Mouse (Mus musculus) forebrain, embryonic 13.5 days (tissue): ENCODE results near the gene Cep63. TPM values are rescaled to one million over a fixed set of nuclear protein-coding genes. Genes with fewer than 3 reads are reported as not detected.
A peak's percentile ranks its signal among the peaks of the same experiment; 100 is the strongest.

Experiments used
- ATAC-seq: fragments of 200-750 bp; cut with Nextera tagmentation; 2 replicates; pipeline ENCODE4 v1.8.0; 2017
- H3K27ac ChIP-seq: fragments of 300-500 bp; sonication (generic); 2 replicates; pipeline ENCODE4 v1.5.1; 2015; ENCODE audit warnings: inconsistent platforms, mild to moderate bottlenecking, moderate library complexity
- H3K27me3 ChIP-seq: fragments of 300-500 bp; sonication (generic); 2 replicates; pipeline ENCODE4 v1.6.1; 2015; ENCODE audit warnings: mild to moderate bottlenecking, inconsistent platforms
- H3K36me3 ChIP-seq: fragments of 300-500 bp; sonication (generic); 2 replicates; pipeline ENCODE4 v1.6.1; 2015; ENCODE audit warnings: mild to moderate bottlenecking, inconsistent platforms; ENCODE audit not compliant: poor library complexity, severe bottlenecking
- H3K4me1 ChIP-seq: fragments of 300-500 bp; sonication (generic); 2 replicates; pipeline ENCODE4 v1.6.1; 2015; ENCODE audit warnings: inconsistent platforms
- H3K4me2 ChIP-seq: fragments of 300-500 bp; sonication (generic); 2 replicates; pipeline ENCODE4 v1.6.1; 2015; ENCODE audit warnings: inconsistent platforms, mild to moderate bottlenecking, moderate library complexity
- H3K4me3 ChIP-seq: fragments of 300-500 bp; sonication (generic); 2 replicates; pipeline ENCODE4 v1.5.1; 2015; ENCODE audit warnings: mild to moderate bottlenecking, inconsistent platforms
- H3K9ac ChIP-seq: fragments of 300-500 bp; sonication (generic); 2 replicates; pipeline ENCODE4 v1.6.1; 2015; ENCODE audit warnings: mild to moderate bottlenecking, inconsistent platforms
- H3K9me3 ChIP-seq: fragments of 300-500 bp; sonication (generic); replicated peaks from 2 replicates; pipeline ENCODE4 v1.6.1; 2016; ENCODE audit warnings: inconsistent platforms
- WGBS: fragments of 180-500 bp; shearing (Covaris S2); methylation state at CpG from one replicate; pipeline ENCODE4 v1.1.7; 2015; 5-methylcytosine and 5-hydroxymethylcytosine counted together
- polyA plus RNA-seq: library from polyadenylated mRNA; unstranded; fragments of >200 nt; fragmentation: Nextera tagmentation; extraction: Ambion mirVana; gene quantifications from 2 replicates; pipeline ENCODE4 v1.2.1, GENCODE M21; 2015

Gene Cep63
- polyA plus RNA-seq, 1 experiment from 2014 or later: 55.4 TPM

GRCm38 (mm10) chr9:102627442-102627841 lies 1.1 kb upstream of the Cep63 start:
- WGBS: 85% methylated on average over 7 of the region's 7 CpGs
- peaks cover 20% of the 10 kb centered on the region for H3K4me1 ChIP-seq
- H3K9me3 ChIP-seq: no peaks in the 10 kb centered on the region
- no peaks in the 10 kb centered on the region for H3K27me3 ChIP-seq
- H3K27ac ChIP-seq: 0 out of 2 replicates have a peak overlapping the region, but pooled peaks have one; percentile 98
- H3K4me2 ChIP-seq: peak overlapping the region; percentile 76
- ATAC-seq: no peak
- H3K4me3 ChIP-seq: peak overlapping the region; percentile 84
- peak overlapping the region; percentile 97 for H3K9ac ChIP-seq
- peaks cover 25% of the 10 kb centered on the region for H3K36me3 ChIP-seq

- H3K27ac ChIP-seq: peak overlapping the region; percentile 98
- peaks cover 20% of the 10 kb centered on the region for H3K4me1 ChIP-seq
- peak overlapping the region; percentile 97 for H3K9ac ChIP-seq
- H3K4me3 ChIP-seq: peak overlapping the region; percentile 84
- peak overlapping the region; percentile 76 for H3K4me2 ChIP-seq
- H3K9me3 ChIP-seq: no peaks in the 10 kb centered on the region
- ATAC-seq: no peak
- 1% methylated on average over 9 of the region's 9 CpGs for WGBS
- no peaks in the 10 kb centered on the region for H3K27me3 ChIP-seq
- H3K36me3 ChIP-seq: peaks cover 20% of the 10 kb centered on the region
These were observed 498 bp upstream of the Cep63 start for GRCm38 (mm10) chr9:102626839-102627225.

- Histone ChIP-seq H3K36me3 (peaks cover 8% of the 10 kb centered on the region; the same call in 1 of the 2 replicates), H3K27me3 (no peaks in the 10 kb centered on the region), H3K9me3 (no peaks in the 10 kb centered on the region), H3K9ac (peak overlapping the region; percentile 97), H3K27ac (peak overlapping the region; percentile 98), H3K4me3 (peak overlapping the region; percentile 84), H3K4me2 (peak overlapping the region; percentile 76), H3K4me1 (peaks cover 20% of the 10 kb centered on the region)
- 2% methylated on average over 26 of the region's 27 CpGs for WGBS
- ATAC-seq: no peak; the same call in 1 of the 2 replicates
These were observed 842 bp downstream of the Cep63 start for GRCm38 (mm10) chr9:102625401-102625982.

- no peak overlapping the region for H3K9ac ChIP-seq
- ATAC-seq: no peak
- no peak overlapping the region for H3K4me3 ChIP-seq
- H3K36me3 ChIP-seq: peaks cover 2% of the 10 kb centered on the region; the same call in 1 of the 2 replicates
- H3K27me3 ChIP-seq: no peaks in the 10 kb centered on the region
- WGBS: 90% methylated on average over 7 of the region's 7 CpGs
- no peaks in the 10 kb centered on the region for H3K9me3 ChIP-seq
- no peak overlapping the region for H3K4me2 ChIP-seq
- no peak overlapping the region for H3K27ac ChIP-seq
- H3K4me1 ChIP-seq: peaks cover 20% of the 10 kb centered on the region
These were observed 2.8 kb downstream of the Cep63 start for GRCm38 (mm10) chr9:102623581-102623980.

GRCm38 (mm10) chr9:102622876-102623275 lies 3.5 kb downstream of the Cep63 start:
- no peak for ATAC-seq

GRCm38 (mm10) chr9:102622192-102622857 lies 4.0 kb downstream of the Cep63 start:
- Histone ChIP-seq H3K27me3 (no peaks in the 10 kb centered on the region), H3K9me3 (no peaks in the 10 kb centered on the region), H3K27ac (no peak overlapping the region), H3K4me1 (peaks cover 14% of the 10 kb centered on the region), H3K9ac (no peak overlapping the region), H3K36me3 (peaks cover 11% of the 10 kb centered on the region), H3K4me3 (no peak overlapping the region), H3K4me2 (no peak overlapping the region)
- ATAC-seq: no peak
- 38% methylated on average over 5 of the region's 5 CpGs for WGBS

More at GRCm38 (mm10) chr9:102622876-102623275, 3.5 kb downstream of the Cep63 start:
- Histone ChIP-seq H3K4me3 (no peak overlapping the region), H3K9me3 (no peaks in the 10 kb centered on the region), H3K4me2 (no peak overlapping the region), H3K4me1 (peaks cover 20% of the 10 kb centered on the region), H3K27ac (no peak overlapping the region), H3K27me3 (no peaks in the 10 kb centered on the region), H3K36me3 (peaks cover 8% of the 10 kb centered on the region), H3K9ac (no peak overlapping the region)
- WGBS: 87% methylated on average over 6 of the region's 6 CpGs

- peaks cover 9% of the 10 kb centered on the region for H3K4me1 ChIP-seq
- WGBS: 85% methylated on average over 5 of the region's 5 CpGs
- H3K9me3 ChIP-seq: no peaks in the 10 kb centered on the region
- no peak overlapping the region for H3K9ac ChIP-seq
- peaks cover 14% of the 10 kb centered on the region for H3K36me3 ChIP-seq
- no peak overlapping the region for H3K27ac ChIP-seq
- no peaks in the 10 kb centered on the region for H3K27me3 ChIP-seq
- no peak overlapping the region for H3K4me2 ChIP-seq
- H3K4me3 ChIP-seq: no peak overlapping the region
- no peak for ATAC-seq
These were observed 4.9 kb downstream of the Cep63 start for GRCm38 (mm10) chr9:102621385-102621784.

GRCm38 (mm10) chr9:102616267-102616666 lies 10.1 kb downstream of the Cep63 start:
- H3K36me3 ChIP-seq: peaks cover 55% of the 10 kb centered on the region
- ATAC-seq: no peak
- no peaks in the 10 kb centered on the region for H3K9me3 ChIP-seq
- no peaks in the 10 kb centered on the region for H3K4me1 ChIP-seq
- no peaks in the 10 kb centered on the region for H3K27me3 ChIP-seq
- no peak overlapping the region for H3K9ac ChIP-seq
- 91% methylated on average over 9 of the region's 9 CpGs for WGBS
- H3K4me2 ChIP-seq: no peak overlapping the region
- H3K4me3 ChIP-seq: no peak overlapping the region
- H3K27ac ChIP-seq: no peak overlapping the region

GRCm38 (mm10) chr9:102615071-102615470 lies 11.3 kb downstream of the Cep63 start:
- 93% methylated on average over 3 of the region's 3 CpGs for WGBS
- Histone ChIP-seq H3K4me3 (no peak overlapping the region), H3K36me3 (peaks cover 64% of the 10 kb centered on the region), H3K4me2 (no peak overlapping the region), H3K27me3 (no peaks in the 10 kb centered on the region), H3K9ac (no peak overlapping the region), H3K27ac (no peak overlapping the region), H3K9me3 (no peaks in the 10 kb centered on the region), H3K4me1 (no peaks in the 10 kb centered on the region)
- ATAC-seq: no peak

GRCm38 (mm10) chr9:102609221-102609620 lies 17.1 kb downstream of the Cep63 start:
- WGBS: 90% methylated on average over 3 of the region's 3 CpGs

GRCm38 (mm10) chr9:102607471-102607870 lies 18.9 kb downstream of the Cep63 start:
- H3K4me2 ChIP-seq: no peak overlapping the region
- H3K4me1 ChIP-seq: peaks cover 3% of the 10 kb centered on the region; the same call in 1 of the 2 replicates
- H3K9me3 ChIP-seq: no peaks in the 10 kb centered on the region
- H3K36me3 ChIP-seq: peaks cover 31% of the 10 kb centered on the region
- no peak overlapping the region for H3K9ac ChIP-seq
- H3K27ac ChIP-seq: no peak overlapping the region
- 0 out of 2 replicates have a peak, but pooled peaks have one; percentile 48 for ATAC-seq
- no peaks in the 10 kb centered on the region for H3K27me3 ChIP-seq
- 61% methylated on average over 5 of the region's 5 CpGs for WGBS
- no peak overlapping the region for H3K4me3 ChIP-seq

More at GRCm38 (mm10) chr9:102609221-102609620, 17.1 kb downstream of the Cep63 start:
- Histone ChIP-seq H3K4me3 (no peak overlapping the region), H3K9ac (no peak overlapping the region), H3K4me1 (peaks cover 3% of the 10 kb centered on the region; the same call in 1 of the 2 replicates), H3K27ac (no peak overlapping the region), H3K36me3 (peaks cover 41% of the 10 kb centered on the region), H3K9me3 (no peaks in the 10 kb centered on the region), H3K4me2 (no peak overlapping the region), H3K27me3 (no peaks in the 10 kb centered on the region)
- no peak for ATAC-seq

GRCm38 (mm10) chr9:102605162-102605561 lies 21.2 kb downstream of the Cep63 start:
- Histone ChIP-seq H3K27me3 (no peaks in the 10 kb centered on the region), H3K27ac (no peak overlapping the region)
- WGBS: 72% methylated on average over 6 of the region's 6 CpGs

More at GRCm38 (mm10) chr9:102605162-102605561, 21.2 kb downstream of the Cep63 start:
- Histone ChIP-seq H3K9ac (no peak overlapping the region), H3K4me1 (peaks cover 3% of the 10 kb centered on the region; the same call in 1 of the 2 replicates), H3K36me3 (peaks cover 29% of the 10 kb centered on the region), H3K4me3 (no peak overlapping the region), H3K4me2 (no peak overlapping the region), H3K9me3 (no peaks in the 10 kb centered on the region)
- ATAC-seq: no peak
